Mouse (Mus musculus) hindbrain, embryonic 12.5 days (tissue): ENCODE results near the gene Tmsb15l. TPM values are rescaled to one million over a fixed set of nuclear protein-coding genes. Genes with fewer than 3 reads are reported as not detected.
"Not testable (repeated sequence)": the region's sequence is repeated elsewhere in the genome, so short reads cannot be mapped to it uniquely, and the experiment has no call there.

ENCODE experiments used
- ATAC-seq: fragments of 200-750 bp; cut with Nextera tagmentation; 2 replicates; pipeline ENCODE4 v1.8.0; 2017; ENCODE audit warnings: moderate TSS enrichment; ENCODE audit not compliant: low FRiP score
- H3K27ac ChIP-seq: fragments of 300-500 bp; sonication (generic); 2 replicates; pipeline ENCODE4 v1.5.1; 2016; ENCODE audit warnings: mild to moderate bottlenecking
- H3K27me3 ChIP-seq: fragments of 300-500 bp; sonication (generic); 2 replicates; pipeline ENCODE4 v1.6.1; 2016; ENCODE audit warnings: mild to moderate bottlenecking
- H3K36me3 ChIP-seq: fragments of 300-500 bp; sonication (generic); 2 replicates; pipeline ENCODE4 v1.6.1; 2016; ENCODE audit warnings: mild to moderate bottlenecking
- H3K4me1 ChIP-seq: fragments of 300-500 bp; sonication (generic); 2 replicates; pipeline ENCODE4 v1.6.1; 2016
- H3K4me2 ChIP-seq: fragments of 300-500 bp; sonication (generic); replicated peaks from 2 replicates; pipeline ENCODE4 v1.6.1; 2016; ENCODE audit warnings: mild to moderate bottlenecking
- H3K4me3 ChIP-seq: fragments of 300-500 bp; sonication (generic); 2 replicates; pipeline ENCODE4 v1.5.1; 2016; ENCODE audit warnings: mild to moderate bottlenecking
- H3K9ac ChIP-seq: fragments of 300-500 bp; sonication (generic); 2 replicates; pipeline ENCODE4 v1.6.1; 2016; ENCODE audit warnings: mild to moderate bottlenecking, moderate library complexity
- H3K9me3 ChIP-seq: fragments of 300-500 bp; sonication (generic); replicated peaks from 2 replicates; pipeline ENCODE4 v1.6.1; 2016; ENCODE audit warnings: mild to moderate bottlenecking
- WGBS: fragments of 180-500 bp; shearing (Covaris S2); methylation state at CpG from one replicate; pipeline ENCODE4 v1.1.7; 2016; 5-methylcytosine and 5-hydroxymethylcytosine counted together
- polyA plus RNA-seq: library from polyadenylated mRNA; unstranded; fragments of >200 nt; fragmentation: Nextera tagmentation; extraction: Ambion mirVana; gene quantifications from 2 replicates; pipeline ENCODE4 v1.2.1, GENCODE M21; 2016

Tmsb15l gene
- polyA plus RNA-seq, 1 experiment from 2014 or later, result 10.6 TPM

GRCm38 (mm10) chrX:136959688-136960087 lies 17.0 kb downstream of the Tmsb15l start:
- H3K36me3 ChIP-seq, result no peaks in the 10 kb centered on the region
- H3K9ac ChIP-seq, result no peak overlapping the region
- no peak for ATAC-seq
- H3K9me3 ChIP-seq, result no peaks in the 10 kb centered on the region
- no peak overlapping the region for H3K4me3 ChIP-seq
- H3K27me3 ChIP-seq, result no peaks in the 10 kb centered on the region
- no peaks in the 10 kb centered on the region for H3K4me1 ChIP-seq
- H3K4me2 ChIP-seq, result no peak overlapping the region
- H3K27ac ChIP-seq, result no peak overlapping the region
- WGBS, result 30% methylated on average over 2 of the region's 2 CpGs

DNA sequence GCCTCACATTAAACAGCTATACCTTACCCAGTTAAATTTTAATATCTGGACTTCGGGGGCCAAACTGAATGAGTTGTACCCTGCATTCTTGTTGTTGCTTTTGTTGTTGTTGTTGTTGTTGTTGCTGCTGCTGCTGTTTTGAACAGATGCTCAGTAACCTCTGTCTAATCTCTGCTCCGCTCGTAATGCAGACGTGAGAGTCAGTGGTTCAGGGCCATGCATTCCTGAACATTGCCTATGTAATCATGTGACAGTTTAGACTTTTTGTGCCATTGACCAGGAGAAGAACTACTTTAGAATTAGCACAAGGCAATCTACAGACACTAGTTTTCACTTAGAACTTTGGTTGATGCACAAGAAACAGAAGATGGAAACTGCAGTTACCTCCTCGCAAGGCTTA lies 18.4 kb downstream of the Tmsb15l start:
- 68% methylated on average over 5 of the region's 5 CpGs for WGBS
- H3K9me3 ChIP-seq, result not testable (repeated sequence)
- H3K4me2 ChIP-seq, result peak overlapping the region; percentile 44

GRCm38 (mm10) chrX:136957583-136958279 lies 18.9 kb downstream of the Tmsb15l start:
- H3K9ac ChIP-seq, result 0 out of 2 replicates have a peak overlapping the region, but pooled peaks have one; percentile 24
- H3K4me3 ChIP-seq, result peak overlapping the region; percentile 34
- 32% methylated on average over 13 of the region's 13 CpGs for WGBS
- H3K9me3 ChIP-seq, H3K4me1 ChIP-seq, H3K27me3 ChIP-seq, H3K36me3 ChIP-seq, H3K27ac ChIP-seq: not testable (repeated sequence)
- peak overlapping the region; percentile 44 for H3K4me2 ChIP-seq
- ATAC-seq, result peak; percentile 99

More for the DNA sequence above, 18.4 kb downstream of the Tmsb15l start:
- H3K27ac ChIP-seq, H3K27me3 ChIP-seq, H3K4me1 ChIP-seq, H3K36me3 ChIP-seq, H3K9ac ChIP-seq: not testable (repeated sequence)
- peak; percentile 39 for ATAC-seq
- H3K4me3 ChIP-seq, result peak overlapping the region; percentile 34

DNA sequence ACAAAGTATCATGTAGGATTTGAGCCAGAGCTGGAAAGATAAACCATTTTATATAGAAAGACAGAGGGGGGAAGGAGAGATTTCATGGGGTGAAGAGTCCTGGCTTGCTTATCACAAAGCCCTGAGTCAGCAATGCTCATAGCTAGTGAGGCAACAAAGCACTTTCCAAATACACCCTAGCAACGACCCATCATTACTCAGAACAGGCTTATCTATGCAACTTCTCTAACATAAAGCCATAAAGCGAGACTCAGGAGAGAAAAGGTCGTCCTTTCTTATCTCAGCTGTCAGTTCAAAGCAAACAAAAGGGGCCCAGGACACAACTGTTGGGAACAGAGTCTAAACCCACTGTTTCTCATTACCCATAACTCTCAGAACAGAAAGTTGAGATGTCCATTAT lies 38.7 kb downstream of the Tmsb15l start:
- WGBS, result 62% methylated on average over 3 of the region's 3 CpGs
- no peak for ATAC-seq
- H3K4me3 ChIP-seq, result no peak overlapping the region

DNA sequence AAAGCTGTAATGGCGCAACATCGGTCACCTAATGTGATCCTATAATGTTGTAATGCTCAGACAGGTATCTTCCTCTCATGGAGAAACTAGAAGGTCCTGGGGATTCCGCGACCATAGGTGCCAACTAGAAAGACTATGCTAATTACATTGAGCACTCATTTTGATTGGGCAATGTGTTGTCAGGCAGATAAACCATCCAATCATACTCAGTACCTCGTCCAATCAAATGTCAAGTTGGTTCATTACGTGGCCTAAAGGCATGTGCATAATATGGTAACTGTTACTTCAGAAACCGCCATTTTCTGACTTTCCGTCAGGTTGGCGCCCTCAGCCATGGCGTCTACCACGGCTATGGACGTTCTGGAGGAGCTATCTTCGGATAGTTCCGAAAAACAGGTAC lies 49.6 kb downstream of the Tmsb15l start, which contains the start of gene H2bfm:
Gene H2bfm (plus strand): TSS at position 295 of the 400 bp plus-strand sequence.
- WGBS, result 88% methylated on average over 14 of the region's 14 CpGs
- no peak for ATAC-seq

More for the DNA sequence above, 38.7 kb downstream of the Tmsb15l start:
- H3K4me1 ChIP-seq, result no peaks in the 10 kb centered on the region
- H3K27me3 ChIP-seq, result no peaks in the 10 kb centered on the region
- H3K9me3 ChIP-seq, result no peaks in the 10 kb centered on the region
- H3K36me3 ChIP-seq, result no peaks in the 10 kb centered on the region
- H3K9ac ChIP-seq, result no peak overlapping the region
- no peak overlapping the region for H3K27ac ChIP-seq
- no peak overlapping the region for H3K4me2 ChIP-seq

GRCm38 (mm10) chrX:136925863-136926262 lies 50.8 kb downstream of the Tmsb15l start:
- H3K4me2 ChIP-seq, result no peak overlapping the region
- H3K27me3 ChIP-seq, result no peaks in the 10 kb centered on the region
- ATAC-seq, result no peak
- no peak overlapping the region for H3K4me3 ChIP-seq
- H3K9ac ChIP-seq, result no peak overlapping the region
- H3K9me3 ChIP-seq, result no peaks in the 10 kb centered on the region
- no peaks in the 10 kb centered on the region for H3K4me1 ChIP-seq
- no peak overlapping the region for H3K27ac ChIP-seq
- no peaks in the 10 kb centered on the region for H3K36me3 ChIP-seq

More for the DNA sequence above, 49.6 kb downstream of the Tmsb15l start, which contains the start of gene H2bfm:
- H3K9me3 ChIP-seq, result no peaks in the 10 kb centered on the region
- no peak within 1 kb of the TSS for H3K4me3 ChIP-seq
- no peaks in the 10 kb centered on the region for H3K4me1 ChIP-seq
- no peak within 1 kb of the TSS for H3K9ac ChIP-seq
- no peak within 1 kb of the TSS for H3K4me2 ChIP-seq
- H3K27ac ChIP-seq, result no peak within 1 kb of the TSS
- no peaks in the 10 kb centered on the region for H3K27me3 ChIP-seq
- H3K36me3 ChIP-seq, result no peaks in the 10 kb centered on the region

Other genes starting within 250 kb of the Tmsb15l start
- 569 and 598 TPM in 2 replicates for gene Morf4l2, start 233.2 kb downstream of the Tmsb15l start, polyA plus RNA-seq
- 0.17 and 0.18 TPM in 2 replicates for gene Glra4, start 196.7 kb downstream of the Tmsb15l start, polyA plus RNA-seq
- 12.2 and 15.9 TPM in 2 replicates for gene Plp1, start 154.2 kb downstream of the Tmsb15l start, polyA plus RNA-seq
- 8.5 and 10.1 TPM in 2 replicates for gene Rab9b, start 108.1 kb downstream of the Tmsb15l start, polyA plus RNA-seq
- gene H2bfm, start 49.5 kb downstream of the Tmsb15l start, polyA plus RNA-seq, result not detected in 2 replicates
- 82.4 and 101 TPM in 2 replicates for gene Tmsb15b2, start 1.4 kb downstream of the Tmsb15l start, polyA plus RNA-seq
- gene Tmsb15b1, start within 50 bp of the Tmsb15l start, polyA plus RNA-seq, result 28.8 and 37.6 TPM in 2 replicates
- gene Zcchc18, start 16.3 kb upstream of the Tmsb15l start, polyA plus RNA-seq, result 136 and 137 TPM in 2 replicates
- gene Slc25a53, start 61.4 kb upstream of the Tmsb15l start, polyA plus RNA-seq, result 13.1 and 15.6 TPM in 2 replicates
- 12.0 and 12.9 TPM in 2 replicates for gene Fam199x, start 72.7 kb upstream of the Tmsb15l start, polyA plus RNA-seq
- gene Esx1, start 145.2 kb upstream of the Tmsb15l start, polyA plus RNA-seq, result not detected in 2 replicates